Mouse (Mus musculus) neutrophil, adult 5-6 weeks (primary cell): ENCODE data around the gene D630045J12Rik. TPM values are rescaled to one million over a fixed set of nuclear protein-coding genes. Genes with fewer than 3 reads are reported as not detected.

Source experiments
- ATAC-seq: fragments of 151-379, 151-347 bp; 2 replicates; pipeline ENCODE4 v1.8.0; 2017; ENCODE audit warnings: mild to moderate bottlenecking, moderate TSS enrichment; ENCODE audit not compliant: insufficient number of reproducible peaks, poor library complexity, low FRiP score, severe bottlenecking; ENCODE audit errors: extremely low read depth
- total RNA-seq: library from RNA; stranded (forward); fragments of 200-1000 nt; gene quantifications from 2 replicates; pipeline ENCODE4 v1.2.3, GENCODE M21; 2017

D630045J12Rik gene
- total RNA-seq, 1 experiment from 2014 or later = not detected

DNA sequence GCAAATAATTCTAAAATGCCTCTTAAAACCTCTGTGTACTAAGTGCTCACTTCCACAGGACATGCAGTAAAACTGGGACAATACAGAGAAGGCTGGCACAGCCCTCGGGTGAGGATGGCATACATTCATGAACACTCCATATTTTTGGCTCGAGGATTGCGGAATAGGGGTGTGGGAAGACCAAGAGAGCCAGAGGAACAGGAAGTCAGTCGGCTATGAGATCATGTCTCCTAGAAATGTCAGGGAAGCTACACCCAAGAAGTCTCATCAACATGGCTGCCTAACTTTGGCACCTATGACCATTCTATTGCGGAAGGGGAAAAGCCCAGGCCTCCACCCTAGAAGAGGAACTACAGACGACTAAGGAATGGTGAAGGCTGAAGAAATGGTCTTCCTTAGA is 135.5 kb downstream of the D630045J12Rik start:
- ATAC-seq = no peak

DNA sequence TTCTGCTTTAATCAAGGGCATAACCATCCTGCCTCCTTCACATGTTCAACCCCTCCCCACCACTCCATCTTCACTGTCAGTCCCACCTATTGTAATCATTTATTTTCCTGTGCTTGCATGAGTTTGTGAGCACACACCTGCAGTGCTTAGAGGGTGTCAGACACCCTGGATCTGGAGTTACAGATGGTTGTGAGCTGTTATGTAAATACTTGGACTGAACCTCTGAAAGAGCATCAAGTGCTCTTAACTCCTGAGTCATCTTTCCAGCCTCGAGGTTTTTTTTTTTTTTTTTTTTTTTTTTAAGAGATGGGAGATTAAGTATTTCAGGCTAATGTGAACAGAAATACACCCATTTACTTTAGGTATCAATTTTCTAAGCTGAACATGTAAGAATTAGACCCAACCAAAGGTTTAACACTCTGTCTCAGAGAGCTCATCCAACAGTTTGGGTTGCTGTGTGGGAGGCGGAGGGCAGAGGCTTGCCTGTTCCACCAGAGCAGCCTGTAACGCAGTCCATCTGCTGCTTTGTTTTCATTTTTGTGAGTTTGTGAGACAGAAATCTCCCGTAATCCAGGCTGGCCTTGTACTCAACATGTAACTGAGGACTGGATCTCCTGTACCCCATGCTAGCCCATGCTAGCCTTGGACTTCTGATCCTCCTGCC is 137.6 kb downstream of the D630045J12Rik start:
- no peak for ATAC-seq

DNA sequence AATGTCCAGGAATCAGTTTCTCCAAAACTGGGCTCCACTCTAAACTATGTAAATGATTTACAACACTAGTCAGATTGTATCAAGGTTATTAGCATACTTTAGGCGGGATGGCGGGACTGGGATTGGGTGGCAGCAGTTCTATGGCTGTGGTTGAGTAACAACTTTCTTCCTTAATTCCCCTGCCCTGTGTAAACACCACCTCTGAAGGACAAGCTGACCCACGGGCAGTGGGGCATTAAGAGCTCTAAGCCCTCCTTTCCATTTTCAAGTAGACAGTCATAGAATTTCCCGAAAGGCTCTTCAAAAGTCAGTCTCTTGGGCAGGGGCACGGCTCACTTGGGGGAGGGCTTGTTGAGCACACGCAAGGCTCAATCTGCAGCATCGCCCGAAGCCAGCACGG is 142.9 kb downstream of the D630045J12Rik start:
- no peak for ATAC-seq

DNA sequence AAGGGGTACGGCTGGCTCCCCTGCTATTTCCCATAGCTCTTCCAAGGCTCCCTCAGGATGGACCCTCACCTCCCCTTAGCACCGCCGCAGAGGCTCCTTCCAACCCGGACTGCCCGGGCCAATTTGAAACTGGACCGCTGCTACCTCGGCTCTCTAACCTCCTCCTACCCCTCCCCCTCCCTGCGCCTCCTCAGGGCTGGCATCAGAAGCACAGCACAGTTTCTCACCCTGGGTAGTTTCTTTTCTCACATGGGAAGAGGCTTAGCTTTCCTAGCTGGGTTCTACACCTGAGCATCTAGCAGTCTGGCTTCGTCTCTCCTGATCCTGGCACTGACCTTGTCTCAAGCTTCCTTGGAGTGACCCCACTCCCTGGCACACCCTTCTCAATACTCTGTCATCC is 143.9 kb downstream of the D630045J12Rik start:
- ATAC-seq = no peak

DNA sequence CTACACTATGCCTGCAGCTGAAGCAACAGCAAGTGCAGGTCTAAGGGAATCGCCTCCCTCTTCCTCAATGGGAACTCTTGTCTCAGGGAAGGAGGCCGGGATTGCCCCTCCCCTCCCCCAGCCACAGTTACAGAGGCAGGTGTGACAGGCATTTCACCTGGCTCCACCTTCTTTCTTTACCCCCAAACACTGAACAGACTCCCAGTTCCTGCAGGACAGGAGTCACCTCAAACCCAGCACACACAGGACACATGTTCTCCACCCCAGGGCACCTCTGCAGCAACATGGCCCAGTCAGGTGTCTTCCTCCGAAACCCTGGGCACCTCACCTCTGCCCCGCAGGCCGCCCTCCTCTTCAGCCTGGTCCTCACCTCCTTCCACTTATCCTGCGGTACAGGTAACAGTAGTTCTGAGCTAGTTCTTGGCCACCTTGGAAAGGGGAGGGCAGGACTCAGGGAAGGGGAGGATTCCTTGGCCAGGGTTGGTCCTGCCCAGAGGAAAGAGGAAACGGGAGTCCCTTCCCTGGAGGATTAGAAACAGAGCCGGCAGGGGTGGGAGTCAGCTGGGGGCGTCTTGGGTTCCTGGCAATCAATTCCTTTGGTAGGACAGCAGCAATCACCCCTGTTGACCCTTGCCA is 144.5 kb downstream of the D630045J12Rik start, which contains the start of gene Tmem213:
TSS of gene Tmem213 (plus strand) at position 96 of the 636 bp plus-strand sequence.
- no peak for ATAC-seq

DNA sequence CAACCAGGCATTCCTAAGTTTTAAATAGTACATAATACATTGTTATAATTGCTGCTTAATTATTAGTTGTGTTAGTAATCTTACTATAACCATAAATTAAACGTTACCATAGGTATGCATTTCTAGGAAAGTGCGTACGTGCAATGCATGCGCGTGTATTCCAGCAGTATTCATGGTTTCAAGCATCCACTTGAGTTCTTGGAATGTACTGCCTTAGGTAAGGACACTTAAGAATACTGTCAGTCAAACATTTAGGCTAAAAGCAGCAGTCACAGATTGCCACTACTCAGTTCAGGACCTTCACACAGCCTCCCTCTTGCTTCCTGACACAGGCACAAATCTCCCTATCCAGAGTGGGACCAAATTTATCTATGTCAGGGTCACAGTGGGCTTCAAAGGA is 145.4 kb downstream of the D630045J12Rik start:
- ATAC-seq = no peak

DNA sequence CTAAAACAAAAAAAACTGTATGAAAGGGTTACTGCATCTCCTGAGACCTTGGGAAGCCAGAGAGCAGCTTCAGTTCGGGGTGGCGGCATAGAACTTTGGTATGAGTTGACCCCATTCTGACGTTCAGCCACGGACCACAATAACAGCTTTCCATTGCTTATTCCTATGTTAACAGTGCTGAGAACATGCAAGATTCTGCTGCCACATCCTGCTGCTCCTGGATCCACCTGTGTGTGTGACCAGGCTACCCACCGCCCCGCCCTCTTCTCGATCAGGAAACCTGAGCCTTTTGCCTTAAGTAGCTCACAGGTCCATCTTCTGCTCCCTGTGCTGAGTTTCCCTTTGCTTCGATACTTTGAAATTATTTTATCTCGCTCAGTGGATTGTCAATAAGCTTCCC is 147.9 kb downstream of the D630045J12Rik start:
- ATAC-seq = no peak

DNA sequence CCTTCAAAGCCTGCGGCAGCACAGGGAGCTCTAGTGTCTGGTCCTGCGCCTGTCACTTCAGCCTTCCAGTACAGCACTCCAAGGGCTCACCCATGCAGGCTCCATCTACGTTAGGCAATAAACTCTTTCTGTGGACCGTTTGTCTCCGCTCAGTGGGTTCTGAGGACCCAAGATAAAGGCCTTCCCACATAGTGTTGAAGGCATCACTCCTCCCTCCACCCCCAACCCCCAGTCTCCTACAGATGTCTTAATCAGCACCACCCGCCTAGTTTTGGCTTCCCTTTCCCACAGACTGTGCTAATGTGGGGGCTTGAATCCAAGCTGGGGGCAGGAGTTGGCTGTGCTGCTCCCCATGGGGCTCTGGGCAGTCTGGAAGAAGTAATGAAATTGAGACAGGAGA is 150.0 kb downstream of the D630045J12Rik start:
- ATAC-seq = no peak

DNA sequence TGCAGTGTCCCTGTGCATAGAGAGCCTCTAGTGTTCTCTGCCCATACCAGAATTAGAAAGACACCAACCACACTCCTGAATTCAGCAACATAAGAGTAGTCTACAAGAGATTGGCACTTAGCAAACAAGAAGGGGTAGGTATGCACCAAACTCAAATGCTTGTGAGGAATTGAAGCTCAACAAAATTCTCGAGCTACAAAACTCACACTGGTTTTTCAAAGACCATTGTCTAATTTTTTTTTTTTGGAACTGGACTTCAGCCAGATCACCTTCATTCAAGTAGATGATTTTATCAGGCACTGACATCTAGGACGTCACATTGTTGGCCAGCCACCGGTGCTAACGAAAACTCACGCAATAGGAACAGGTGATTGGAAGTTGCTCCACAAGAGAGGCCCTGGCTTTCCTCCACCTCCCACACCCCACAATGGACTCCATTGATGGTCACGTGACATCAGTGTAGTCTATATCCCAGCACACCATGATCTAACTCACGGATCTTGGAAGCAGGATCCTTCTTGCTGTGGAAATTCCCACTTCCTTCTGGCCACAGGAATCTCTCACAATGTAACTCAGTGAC is 151.5 kb downstream of the D630045J12Rik start:
- no peak for ATAC-seq

DNA sequence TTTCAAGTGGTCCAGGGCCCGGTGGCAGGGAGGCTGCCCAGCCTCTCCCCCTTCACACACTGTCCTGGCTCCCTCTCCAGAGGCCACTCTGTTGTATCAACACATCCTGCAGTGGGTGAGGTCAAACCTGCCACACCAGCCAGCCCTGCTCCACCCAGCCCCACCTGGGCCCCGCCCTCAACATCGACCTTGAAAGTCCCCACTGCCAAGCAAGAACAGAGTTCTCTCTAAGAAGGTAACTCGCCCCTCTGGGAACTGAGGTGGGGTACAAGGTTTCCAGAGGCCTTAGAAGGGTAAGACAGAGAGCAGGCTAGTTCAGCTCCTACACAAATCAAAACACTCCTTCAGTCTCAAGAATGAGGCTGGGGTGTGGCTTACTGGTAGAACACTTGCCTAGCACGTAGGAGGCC is 156.8 kb downstream of the D630045J12Rik start:
- ATAC-seq = no peak

DNA sequence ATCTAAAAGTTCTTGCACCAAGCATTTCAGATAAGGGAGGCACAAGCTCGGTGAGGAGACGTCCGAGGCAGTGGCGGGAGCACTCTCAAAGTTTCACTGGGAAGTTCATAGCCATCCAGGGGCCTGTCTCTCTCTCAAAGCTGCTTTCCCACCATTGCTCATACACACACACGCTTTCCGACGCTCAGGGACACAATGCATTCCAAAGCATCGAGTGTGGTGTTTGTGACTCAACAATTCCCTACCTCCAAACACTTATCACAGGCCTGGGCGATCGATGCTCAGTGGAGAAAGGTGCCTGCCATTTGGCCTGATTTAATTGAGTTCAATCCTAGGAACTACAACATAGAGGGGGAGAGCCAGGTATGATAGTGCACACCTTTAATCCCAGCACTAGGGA is 159.1 kb downstream of the D630045J12Rik start:
- no peak for ATAC-seq

DNA sequence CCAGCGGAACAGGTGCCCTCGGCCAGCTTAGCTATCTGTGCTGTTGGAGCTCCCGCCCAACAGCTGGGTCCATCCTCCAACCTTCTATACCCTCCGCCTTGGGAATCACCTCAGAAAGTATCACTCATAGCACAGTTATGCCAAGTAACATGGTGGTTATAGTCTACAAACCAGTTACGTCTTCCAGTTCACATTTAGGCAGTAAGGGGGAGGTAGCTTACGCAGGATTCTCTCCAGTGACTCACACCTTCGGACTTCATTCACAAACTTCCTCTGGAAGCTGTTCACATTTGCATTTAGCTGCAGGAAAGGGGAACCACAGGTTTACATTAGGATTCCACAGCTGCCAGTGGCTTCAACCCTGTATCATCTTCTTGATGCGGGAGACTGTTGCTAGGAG is 161.3 kb downstream of the D630045J12Rik start:
- no peak for ATAC-seq

DNA sequence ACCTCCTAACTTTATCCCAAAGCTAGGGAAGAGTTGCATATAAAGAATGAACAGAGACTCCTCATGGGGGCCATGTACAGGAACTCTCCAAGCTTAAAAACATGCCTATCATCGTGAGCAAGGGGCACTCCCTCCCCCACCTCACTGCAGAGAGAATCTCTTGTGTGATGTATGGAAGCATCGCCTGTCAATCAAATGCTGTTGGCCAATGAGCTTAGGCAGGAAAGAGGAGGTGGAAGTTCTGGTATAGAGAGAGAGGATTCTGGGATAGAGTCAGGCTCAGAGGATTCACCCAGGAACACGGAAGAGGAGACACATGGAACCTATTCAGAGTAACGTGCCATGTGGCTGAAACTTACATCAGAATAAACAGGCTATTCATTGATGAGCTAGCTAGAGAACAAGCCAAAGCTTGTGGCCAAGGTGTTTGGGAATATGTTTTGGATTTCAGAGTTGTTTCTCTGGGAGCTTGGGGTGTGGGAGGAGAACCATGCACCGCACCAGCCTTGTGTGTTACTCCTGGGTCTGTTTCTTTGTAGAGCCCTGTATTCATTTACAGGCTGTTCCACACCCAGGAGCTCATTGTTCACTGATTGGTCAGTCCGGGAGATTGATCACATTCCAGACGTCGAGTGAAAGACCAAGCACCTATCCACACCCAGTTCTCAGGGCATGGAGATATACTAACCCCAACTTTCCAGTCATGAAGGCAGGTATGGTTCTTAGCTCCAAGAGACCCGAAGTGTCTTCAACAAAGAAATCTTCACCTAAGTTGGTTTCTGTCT is 166.4 kb downstream of the D630045J12Rik start:
- no peak for ATAC-seq

DNA sequence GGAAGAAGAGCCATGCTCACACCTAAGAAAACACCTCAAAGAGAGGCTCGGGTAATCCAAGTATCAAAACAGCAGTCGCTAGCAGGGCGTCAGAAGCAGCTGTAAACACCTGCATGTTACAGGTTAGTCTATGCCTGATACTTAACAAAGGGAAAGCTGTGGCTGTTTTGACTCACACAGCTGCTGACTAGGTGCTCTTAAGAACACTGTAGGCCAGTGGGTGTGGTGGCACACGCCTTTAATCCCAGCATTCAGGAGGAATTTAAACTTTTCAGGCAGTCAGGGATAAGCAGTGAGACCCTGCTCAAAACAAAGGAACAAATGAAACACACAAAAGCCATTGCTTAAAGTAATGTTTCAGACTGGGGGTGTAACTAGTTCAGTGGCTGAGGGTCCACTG is 170.6 kb downstream of the D630045J12Rik start:
- ATAC-seq = no peak

DNA sequence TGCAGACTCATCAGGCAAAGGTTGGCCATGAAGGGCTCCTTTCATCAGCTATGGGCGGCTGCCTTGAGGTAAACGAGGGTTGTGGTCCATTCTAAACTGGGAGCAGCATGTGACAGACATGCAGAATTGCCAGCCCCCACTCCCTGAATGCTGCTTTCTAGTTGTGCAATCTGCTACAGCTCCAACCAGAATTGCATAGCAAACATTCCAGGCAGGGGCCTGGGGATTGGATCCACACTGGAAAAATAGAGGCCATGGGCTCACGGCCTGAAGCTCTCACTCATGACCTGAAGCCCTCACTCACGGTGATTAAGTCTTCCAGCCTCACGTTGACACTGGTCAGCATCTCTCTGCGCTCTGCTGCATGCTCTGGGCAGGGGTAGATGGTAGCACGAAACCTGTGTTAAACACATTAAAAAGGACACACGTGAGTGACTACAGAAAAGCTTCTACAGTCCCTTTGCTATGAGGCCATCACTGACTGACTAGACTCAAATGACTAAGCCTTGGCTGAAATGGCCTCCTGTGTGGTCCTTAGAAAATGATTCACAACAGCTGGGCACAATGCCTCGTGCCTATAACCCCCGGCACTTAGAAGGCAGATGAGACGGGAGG is 172.0 kb downstream of the D630045J12Rik start:
- ATAC-seq = no peak

DNA sequence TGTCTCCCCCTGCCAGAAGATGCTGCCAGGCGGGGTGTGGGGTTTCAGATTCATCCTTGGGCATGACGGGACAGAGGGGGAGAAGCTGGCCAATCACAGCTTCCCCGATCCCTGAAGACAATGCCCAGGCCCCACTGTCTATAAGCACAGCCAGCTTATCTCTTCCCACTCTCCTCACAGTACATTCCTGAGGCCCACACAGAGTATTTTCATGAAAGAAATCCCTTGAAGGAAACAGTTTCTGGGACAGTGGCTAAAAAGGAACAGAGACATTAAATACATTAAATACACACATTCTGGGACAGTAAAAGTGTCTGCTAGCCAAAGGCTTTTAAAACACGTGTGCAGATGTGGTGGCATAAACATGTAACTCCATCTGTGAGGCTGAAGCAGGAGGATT is 173.4 kb downstream of the D630045J12Rik start:
- no peak for ATAC-seq

DNA sequence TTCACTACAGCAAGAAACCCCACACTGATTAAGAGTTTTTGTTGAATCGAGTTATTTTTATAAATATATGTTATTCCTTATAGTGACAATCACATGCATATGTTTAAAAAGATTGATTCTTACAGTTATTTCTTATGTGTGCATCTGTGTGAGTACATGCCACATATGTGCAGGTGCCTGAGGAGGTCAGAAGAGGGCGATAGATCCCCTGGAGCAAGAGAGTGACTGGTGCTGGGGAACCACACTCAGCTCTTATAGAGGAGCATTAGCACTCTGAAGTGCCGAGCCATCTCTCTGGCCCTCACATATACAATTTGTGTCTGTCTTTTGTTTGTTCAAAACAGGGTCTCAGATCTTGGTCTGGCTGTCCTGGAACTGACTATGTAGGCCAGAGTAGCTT is 180.2 kb downstream of the D630045J12Rik start:
- no peak for ATAC-seq
